8 mouse cellular contexts compared by ENCODE assay signal in the genomic region with DNA sequence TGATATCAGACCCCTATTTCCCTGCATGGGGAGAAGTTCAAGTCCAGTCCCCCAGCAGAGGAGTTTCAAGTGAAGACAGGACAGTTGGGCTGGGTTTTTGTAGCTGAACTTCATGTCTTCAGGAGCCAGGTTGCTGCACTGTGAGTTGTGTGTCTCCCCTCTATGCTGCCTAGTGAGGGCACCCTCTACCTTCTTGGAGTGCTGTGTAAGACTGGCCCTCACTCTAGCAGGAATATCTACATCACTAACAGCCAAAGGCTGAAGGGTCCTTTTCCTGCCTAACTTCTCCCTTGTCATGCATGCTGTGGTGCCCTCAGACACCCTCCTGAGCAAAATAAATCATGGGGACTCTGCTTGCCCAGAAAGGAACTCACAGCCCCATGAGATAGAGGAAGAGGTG. TPM values are rescaled to one million over a fixed set of nuclear protein-coding genes. Genes with fewer than 3 reads are reported as not detected.
DNase-seq lines count a peak whose midpoint lies in the region; ATAC-seq and TF ChIP-seq lines count a peak whose summit lies in the region.

No protein-coding gene starts in this region.

- TF ChIP-seq EP300 in lung, postnatal 0 days (IDR thresholded peaks at IDR 0.05) = no peak

- H3K9ac ChIP-seq in lung, postnatal 0 days (replicated peaks; ENCODE audit: low read depth) = no peak overlapping the region
- no peak overlapping the region for H3K9ac ChIP-seq in limb, embryonic 14.5 days (ENCODE audit: low read depth, low read length, severe bottlenecking)

- no peak for TF ChIP-seq POLR2A in limb, embryonic 14.5 days (IDR thresholded peaks at IDR 0.05; ENCODE audit: borderline replicate concordance, extremely low read depth, insufficient read depth, insufficient read length)

- H3K9me3 ChIP-seq in lung, postnatal 0 days (ENCODE audit: low read length) = no peaks in the 10 kb centered on the region
- H3K9me3 ChIP-seq in limb, embryonic 14.5 days (ENCODE audit: control insufficient read depth, low read length) = no peaks in the 10 kb centered on the region

- DNase-seq in CD4-positive, CD25-positive, alpha-beta regulatory T cell, adult 2 months (ENCODE audit: low read depth, low spot score) = peak; percentile 44
- no peak for DNase-seq in lung, postnatal 0 days (ENCODE audit: low spot score)
- DNase-seq in lung, postnatal 10 days = no peak
- DNase-seq in limb, embryonic 14.5 days (ENCODE audit: low spot score) = no peak
- DNase-seq in thymus, postnatal 4 days = peak; percentile 32
- no peak for DNase-seq in adrenal gland, adult 8-10 months
- DNase-seq in retina, postnatal 1 day = no peak

- no peak overlapping the region for H3K4me3 ChIP-seq in lung, postnatal 0 days (ENCODE audit: low read depth, low read length)
- peak overlapping the region; percentile 79; the same call in 1 of the 2 replicates for H3K4me3 ChIP-seq in limb, embryonic 14.5 days (replicated peaks; ENCODE audit: low read length)

- no peaks in the 10 kb centered on the region for H3K36me3 ChIP-seq in lung, postnatal 0 days (ENCODE audit: insufficient read depth, low read length)
- H3K36me3 ChIP-seq in limb, embryonic 14.5 days (ENCODE audit: control insufficient read depth, insufficient read depth, low read length) = peaks cover 12% of the 10 kb centered on the region

- TF ChIP-seq CTCF in lung, postnatal 0 days (IDR thresholded peaks at IDR 0.05) = peak; percentile 26

- H3K27ac ChIP-seq in lung, postnatal 0 days (ENCODE audit: low read length) = no peak overlapping the region; the same call in 1 of the 2 replicates
- no peak overlapping the region for H3K27ac ChIP-seq in limb, embryonic 14.5 days (replicated peaks; ENCODE audit: low read depth, low read length)

- H3K4me1 ChIP-seq in lung, postnatal 0 days (ENCODE audit: insufficient read depth, low read depth, low read length) = peaks cover 7% of the 10 kb centered on the region; the same call in 1 of the 2 replicates
- peaks cover 15% of the 10 kb centered on the region; the same call in 1 of the 2 replicates for H3K4me1 ChIP-seq in limb, embryonic 14.5 days (ENCODE audit: control insufficient read depth, insufficient read depth, low read length)

- no peak for ATAC-seq in CD4-positive, CD25-positive, alpha-beta regulatory T cell, adult 4 months
- no peak for ATAC-seq in lung, postnatal 0 days
- no peak for ATAC-seq in limb, embryonic 14.5 days (ENCODE audit: low FRiP score, low read depth)

- H3K27me3 ChIP-seq in lung, postnatal 0 days (replicated peaks; ENCODE audit: insufficient read depth, low read length) = no peaks in the 10 kb centered on the region
- no peaks in the 10 kb centered on the region for H3K27me3 ChIP-seq in limb, embryonic 14.5 days (ENCODE audit: control insufficient read depth, insufficient read depth, low read length)

- no peak overlapping the region for H3K4me2 ChIP-seq in lung, postnatal 0 days (replicated peaks; ENCODE audit: low read depth, low read length)
- peak overlapping the region; percentile 78; the same call in 1 of the 2 replicates for H3K4me2 ChIP-seq in limb, embryonic 14.5 days (replicated peaks; ENCODE audit: low read depth, low read length, severe bottlenecking)

RNA-seq across cellular contexts. Expression of gene BC003965, which starts 1.1 kb away (rescaled TPM):
- polyA plus RNA-seq in CD4-positive, CD25-positive, alpha-beta regulatory T cell, adult 4 months (2017; shearing (Covaris generic)) = 10 to 100 TPM; 15.6 to 20.7 TPM
- 18.5 and 19.5 TPM in 2 replicates for polyA plus RNA-seq in lung, postnatal 0 days (2015; fragmentation: Nextera tagmentation; extraction: Ambion mirVana)
- 27.1 and 27.3 TPM in 2 replicates for polyA plus RNA-seq in limb, embryonic 14.5 days (2012; rRNA removed)
- 28.6 and 28.8 TPM in 2 replicates for polyA plus RNA-seq in limb, embryonic 14.5 days (2014; fragmentation: Nextera tagmentation; extraction: Ambion mirVana)
- 10 to 100 TPM; 18.4 to 21.7 (median 20.9) TPM for total RNA-seq in adrenal gland, adult 8-10 months (2022)

RNA-seq across cellular contexts. Expression of gene Unkl, which starts 5.0 kb away (rescaled TPM):
- 10 to 100 TPM; 18.4 to 30.0 TPM for polyA plus RNA-seq in CD4-positive, CD25-positive, alpha-beta regulatory T cell, adult 4 months (2017; shearing (Covaris generic))
- polyA plus RNA-seq in lung, postnatal 0 days (2015; fragmentation: Nextera tagmentation; extraction: Ambion mirVana) = 7.0 and 7.8 TPM in 2 replicates
- 18.0 and 22.1 TPM in 2 replicates for polyA plus RNA-seq in limb, embryonic 14.5 days (2012; rRNA removed)
- 6.1 and 6.3 TPM in 2 replicates for polyA plus RNA-seq in limb, embryonic 14.5 days (2014; fragmentation: Nextera tagmentation; extraction: Ambion mirVana)
- 10 to 100 TPM; 18.4 to 36.4 (median 26.2) TPM for total RNA-seq in adrenal gland, adult 8-10 months (2022)

RNA-seq across cellular contexts. Expression of gene Gm38655, which starts 8.0 kb away (rescaled TPM):
- polyA plus RNA-seq in CD4-positive, CD25-positive, alpha-beta regulatory T cell, adult 4 months (2017; shearing (Covaris generic)) = not detected
- polyA plus RNA-seq in lung, postnatal 0 days (2015; fragmentation: Nextera tagmentation; extraction: Ambion mirVana) = 5.9 and 6.4 TPM in 2 replicates
- not detected in 2 replicates for polyA plus RNA-seq in limb, embryonic 14.5 days (2012; rRNA removed)
- polyA plus RNA-seq in limb, embryonic 14.5 days (2014; fragmentation: Nextera tagmentation; extraction: Ambion mirVana) = not detected in 2 replicates
- under 1 TPM in 3 of 4 experiments, not detected in 1; 0.40 to 0.67 (median 0.42) TPM for total RNA-seq in adrenal gland, adult 8-10 months (2022)

RNA-seq across cellular contexts. Expression of gene Ccdc154, which starts 21.0 kb away (rescaled TPM):
- not detected for polyA plus RNA-seq in CD4-positive, CD25-positive, alpha-beta regulatory T cell, adult 4 months (2017; shearing (Covaris generic))
- polyA plus RNA-seq in lung, postnatal 0 days (2015; fragmentation: Nextera tagmentation; extraction: Ambion mirVana) = 0.51 and 0.77 TPM in 2 replicates
- 0.03 TPM in 1 of 2 replicates, not detected in the other for polyA plus RNA-seq in limb, embryonic 14.5 days (2012; rRNA removed)
- polyA plus RNA-seq in limb, embryonic 14.5 days (2014; fragmentation: Nextera tagmentation; extraction: Ambion mirVana) = not detected in 2 replicates
- under 1 TPM in 3 of 4 experiments, not detected in 1; 0.09 to 0.34 (median 0.19) TPM for total RNA-seq in adrenal gland, adult 8-10 months (2022)

RNA-seq across cellular contexts. Expression of gene Clcn7, which starts 50.0 kb away (rescaled TPM):
- 10 to 100 TPM; 18.2 to 33.2 TPM for polyA plus RNA-seq in CD4-positive, CD25-positive, alpha-beta regulatory T cell, adult 4 months (2017; shearing (Covaris generic))
- 18.0 and 19.2 TPM in 2 replicates for polyA plus RNA-seq in lung, postnatal 0 days (2015; fragmentation: Nextera tagmentation; extraction: Ambion mirVana)
- 32.4 and 40.1 TPM in 2 replicates for polyA plus RNA-seq in limb, embryonic 14.5 days (2012; rRNA removed)
- 21.3 and 26.3 TPM in 2 replicates for polyA plus RNA-seq in limb, embryonic 14.5 days (2014; fragmentation: Nextera tagmentation; extraction: Ambion mirVana)
- 10 to 100 TPM; 47.4 to 77.7 (median 67.8) TPM for total RNA-seq in adrenal gland, adult 8-10 months (2022)

Comparison
In these comparisons a context has a peak if more than half of its experiments do, and no peak if none do; other contexts are left out.
1. DNase-seq: peak in CD4-positive, CD25-positive, alpha-beta regulatory T cell, adult 2 months (single experiment) and thymus, postnatal 4 days (single experiment); none in lung, postnatal 0 days (single experiment), lung, postnatal 10 days (single experiment), limb, embryonic 14.5 days (single experiment), adrenal gland, adult 8-10 months (single experiment) and retina, postnatal 1 day (single experiment).